Mouse (Mus musculus): ENCODE data around the gene Mroh2a.

GRCm38 (mm10) chr1:88240579-88240978, 13.8 kb downstream of the Mroh2a start:
- no peak for TF ChIP-seq CTCF (IDR thresholded peaks at IDR 0.05; ENCODE audit: insufficient read depth, low read depth, low read length)
- no peak for TF ChIP-seq POLR2A (IDR thresholded peaks at IDR 0.05; ENCODE audit: insufficient read depth, low read depth, low read length)

Measured in olfactory bulb, adult 2 months (tissue).